Mouse (Mus musculus) kidney, adult 18-20 months (tissue): ENCODE data around the gene Foxp3.

Source experiments
- DNase-seq: peaks from one replicate; pipeline ENCODE4 v3.0.0; 2021

The Foxp3 gene

GRCm38 (mm10) chrX:7617889-7618551, 44.6 kb downstream of the Foxp3 start:
- no peak for DNase-seq

DNA sequence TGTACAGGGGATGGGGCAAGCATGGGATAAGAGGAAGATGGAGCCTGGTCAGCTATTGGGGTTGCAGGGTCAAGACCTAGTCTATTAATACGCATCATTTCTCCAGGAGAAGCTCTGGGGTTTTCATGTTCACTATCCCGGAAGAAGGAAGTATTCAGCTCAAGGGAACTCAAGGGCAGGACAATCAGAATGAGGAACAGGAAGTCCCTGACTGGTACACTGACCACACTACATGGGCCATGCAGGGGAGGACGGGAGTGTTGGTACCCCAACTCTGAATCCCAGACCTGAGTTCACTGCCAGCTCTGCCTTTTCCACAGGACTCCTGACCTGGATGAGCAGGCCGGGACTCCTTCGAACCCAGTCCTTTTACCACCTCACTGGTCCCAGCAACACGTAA, 59.1 kb downstream of the Foxp3 start:
- no peak for DNase-seq

GRCm38 (mm10) chrX:7635101-7635500, 61.7 kb downstream of the Foxp3 start:
- DNase-seq: no peak

DNA sequence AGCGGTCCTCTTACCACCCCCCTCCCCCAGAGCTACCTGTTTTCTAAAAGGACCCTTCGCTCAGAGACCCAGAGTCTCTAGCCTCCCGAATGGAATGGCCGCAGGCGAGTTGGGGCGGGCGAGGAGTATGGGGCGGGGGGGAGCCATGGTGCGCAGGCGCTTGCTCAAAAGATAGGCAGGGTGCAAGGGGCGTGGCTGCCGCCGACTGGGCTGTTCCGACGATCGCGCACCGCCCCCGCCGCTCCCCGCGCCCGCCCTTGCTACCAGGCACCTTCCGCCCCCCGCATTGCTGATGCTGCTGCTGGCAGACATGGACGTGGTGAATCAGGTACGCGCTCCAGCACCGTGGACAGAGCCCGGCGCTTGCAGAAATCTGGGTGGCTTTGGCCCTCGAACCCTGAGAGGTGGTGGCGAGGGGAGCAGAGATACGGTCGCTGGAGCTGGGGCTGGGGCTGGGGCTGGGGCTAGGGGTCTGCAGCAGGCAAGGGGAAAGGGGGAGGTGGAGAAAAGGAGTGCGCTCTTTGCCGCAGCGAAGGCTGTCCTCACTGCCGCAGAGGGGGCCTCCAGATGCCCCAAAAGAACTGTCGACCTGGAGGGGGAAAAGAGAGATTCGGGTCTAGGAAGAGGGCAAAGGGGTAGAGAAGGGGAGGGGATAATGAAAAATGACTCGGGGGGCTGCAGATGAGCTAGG, 65.1 kb downstream of the Foxp3 start, which contains the start of gene Syp:
TSS of gene Syp (plus strand) at position 71 of the 691 bp plus-strand sequence.
- peak; percentile 75 for DNase-seq

DNA sequence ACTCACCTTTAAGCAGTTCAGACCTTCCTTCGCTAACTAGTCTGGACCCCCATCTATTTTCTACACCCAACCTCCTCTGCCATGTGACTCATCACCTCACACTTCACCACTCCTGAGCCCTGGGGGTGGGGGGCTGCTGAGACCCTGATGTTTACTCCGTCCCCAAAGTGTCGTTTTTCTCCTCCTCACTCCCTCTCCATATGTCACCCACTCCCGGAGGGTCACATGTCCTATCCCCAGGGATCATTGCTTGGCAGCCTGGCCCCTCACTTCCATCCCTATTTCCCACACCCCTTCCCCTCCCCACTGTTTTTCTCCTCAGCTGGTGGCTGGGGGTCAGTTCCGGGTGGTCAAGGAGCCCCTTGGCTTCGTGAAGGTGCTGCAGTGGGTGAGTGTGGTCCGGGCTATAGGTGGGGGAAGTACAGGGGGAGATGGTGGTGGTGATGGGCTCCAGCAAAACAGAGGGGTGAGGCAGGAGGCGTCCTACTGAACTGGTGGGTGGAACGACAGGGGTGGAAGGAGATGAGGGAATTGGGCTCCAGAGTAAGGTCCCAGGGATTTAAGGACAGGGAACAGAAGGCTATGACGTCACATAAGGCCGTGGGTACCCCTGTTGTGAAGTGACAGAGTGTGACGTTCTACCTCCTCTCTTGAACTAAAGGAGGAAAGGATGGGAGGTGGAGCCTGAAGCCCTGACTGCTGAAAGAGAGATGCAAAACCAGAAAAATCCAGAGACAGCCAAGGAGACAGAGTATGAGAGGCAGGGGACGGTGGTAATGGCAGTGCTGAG, 66.3 kb downstream of the Foxp3 start:
- no peak for DNase-seq

- no peak for DNase-seq
Measured at GRCm38 (mm10) chrX:7640785-7641184, 67.3 kb downstream of the Foxp3 start.
